Mouse (Mus musculus): ENCODE results near the gene Rad51c. TPM values are rescaled to one million over a fixed set of nuclear protein-coding genes. Genes with fewer than 3 reads are reported as not detected.
"Not testable (repeated sequence)": the region's sequence is repeated elsewhere in the genome, so short reads cannot be mapped to it uniquely, and the experiment has no call there.

Gene Rad51c
- total and polyA plus RNA-seq, 3 experiments, result 1.5 to 1.9 TPM; not detected in 1

GRCm38 (mm10) chr11:87443373-87443883, 38.7 kb upstream of the Rad51c start:
- Histone ChIP-seq H3K36me3 (ENCODE audit: control insufficient read depth in 1 of 2, insufficient read depth in 2 of 2, low read length in 2 of 2) (peaks cover 0 to 16% of the 10 kb centered on the region in 2 experiments; a peak in 2 of 4 replicates), H3K9ac (ENCODE audit: control insufficient read depth, low read depth, low read length, poor library complexity, severe bottlenecking) (no peak overlapping the region), H3K27ac (ENCODE audit: control insufficient read depth, low read depth, low read length) (no peak overlapping the region), H3K4me3 (ENCODE audit: control insufficient read depth in 1 of 2, insufficient read depth in 1 of 2, low read depth in 2 of 2, low read length in 2 of 2) (no peak overlapping the region), H3K27me3 (ENCODE audit: control insufficient read depth in 1 of 2, insufficient read depth in 2 of 2, low read length in 2 of 2) (no peaks in the 10 kb centered on the region), H3K9me3 (replicated peaks; ENCODE audit: insufficient read depth, low read length) (no peaks in the 10 kb centered on the region), H3K4me1 (ENCODE audit: control insufficient read depth in 1 of 2, insufficient read depth in 2 of 2, low read length in 2 of 2) (peaks cover 8 to 20% of the 10 kb centered on the region in 2 experiments), H3K79me2 (ENCODE audit: control insufficient read depth, insufficient read depth, low read length, poor library complexity) (no peaks in the 10 kb centered on the region; the same call in 1 of the 2 replicates)
- TF ChIP-seq USF2 (IDR thresholded peaks at IDR 0.05; ENCODE audit: borderline replicate concordance in 1 of 2, insufficient read depth in 1 of 2, low read depth in 1 of 2, low read length in 2 of 2) (no peak), MAZ (IDR thresholded peaks at IDR 0.05; ENCODE audit: low read depth, low read length) (no peak), MYB (IDR thresholded peaks at IDR 0.05; ENCODE audit: low read depth, low read length) (no peak), JUND (IDR thresholded peaks at IDR 0.05; ENCODE audit: low read depth, low read length) (no peak), TBP (IDR thresholded peaks at IDR 0.05; ENCODE audit: low read depth, low read length) (peak; percentile 83), ETS1 (IDR thresholded peaks at IDR 0.05; ENCODE audit: low read depth, low read length) (no peak), POLR2AphosphoS5 (IDR thresholded peaks at IDR 0.05; ENCODE audit: borderline replicate concordance, low read depth, low read length) (peak; percentile 100), POLR2A (IDR thresholded peaks at IDR 0.05; ENCODE audit: control insufficient read depth in 1 of 2, insufficient read depth in 1 of 2, low read depth in 1 of 2, low read length in 2 of 2, poor library complexity in 1 of 2) (peak; percentile 91 to 97), CHD2 (IDR thresholded peaks at IDR 0.05; ENCODE audit: low read length) (no peak), MAFK (IDR thresholded peaks at IDR 0.05; ENCODE audit: borderline replicate concordance, low read depth, low read length) (no peak), GATA1 (IDR thresholded peaks at IDR 0.05; ENCODE audit: low read depth, low read length) (no peak), MXI1 (IDR thresholded peaks at IDR 0.05; ENCODE audit: low read depth, low read length) (no peak), NELFE (IDR thresholded peaks at IDR 0.05; ENCODE audit: low read depth, low read length) (no peak), NRF1 (IDR thresholded peaks at IDR 0.05; ENCODE audit: insufficient read depth, low read depth, low read length, poor library complexity, severe bottlenecking) (no peak), CTCF (IDR thresholded peaks at IDR 0.05 in 2 of 3, conservative IDR thresholded peaks at IDR 0.05 in 1 of 3; ENCODE audit: control insufficient read depth in 1 of 3, insufficient read depth in 1 of 3, low read depth in 2 of 3, low read length in 3 of 3, poor library complexity in 1 of 3, severe bottlenecking in 1 of 3) (no peak; a peak in 1 of 6 replicates), ZC3H11A (IDR thresholded peaks at IDR 0.05; ENCODE audit: low read depth, low read length) (no peak), HCFC1 (IDR thresholded peaks at IDR 0.05; ENCODE audit: low read depth, low read length) (no peak), MYC (IDR thresholded peaks at IDR 0.05; ENCODE audit: low read depth, low read length) (no peak)
- DNase-seq (ENCODE audit: low read depth, low spot score), result peak; percentile 100

DNA sequence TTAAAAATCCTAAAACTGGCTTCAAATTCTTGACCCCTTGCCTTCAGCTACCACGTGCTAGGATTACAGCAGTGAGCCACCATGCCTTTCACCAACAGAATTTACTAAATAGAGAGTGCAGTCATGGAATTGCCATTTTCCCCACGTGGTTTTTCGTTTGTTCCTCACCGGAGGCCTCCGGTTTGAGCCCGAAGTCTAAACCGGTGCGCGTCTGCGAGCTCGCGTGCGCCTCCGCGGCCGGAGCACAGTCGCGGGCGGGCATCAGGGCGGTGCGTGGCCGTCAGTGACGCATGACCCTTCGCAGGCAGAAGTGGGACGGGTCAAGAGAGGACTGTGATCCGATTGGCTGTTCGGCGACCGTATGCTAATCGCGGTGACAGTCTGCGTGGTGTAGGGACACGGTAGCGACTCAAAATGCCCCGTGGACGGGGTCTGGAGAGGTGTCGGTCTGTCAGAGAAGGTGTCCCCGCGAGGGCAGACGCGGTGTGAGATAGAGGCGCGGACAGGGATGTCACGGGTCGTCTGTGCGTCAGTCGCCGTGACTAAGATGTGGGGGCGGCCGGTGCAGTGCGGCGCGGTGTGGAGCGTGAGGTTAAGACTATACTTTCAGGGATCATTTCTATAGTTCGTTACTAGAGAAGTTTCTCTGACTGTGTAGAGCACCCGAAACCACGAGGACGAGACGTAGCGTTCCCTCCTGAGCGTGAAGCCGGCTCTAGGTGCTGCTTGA, 38.1 kb upstream of the Rad51c start:
- Histone ChIP-seq H3K4me1 (ENCODE audit: control insufficient read depth in 1 of 2, insufficient read depth in 2 of 2, low read length in 2 of 2) (peaks cover 7 to 18% of the 10 kb centered on the region in 2 experiments), H3K4me3 (ENCODE audit: control insufficient read depth in 1 of 2, insufficient read depth in 1 of 2, low read depth in 2 of 2, low read length in 2 of 2) (peak overlapping the region; percentile 36 to 50; a peak in 3 of 4 replicates), H3K36me3 (ENCODE audit: control insufficient read depth in 1 of 2, insufficient read depth in 2 of 2, low read length in 2 of 2) (peaks cover 0 to 15% of the 10 kb centered on the region in 2 experiments; a peak in 2 of 4 replicates), H3K27ac (ENCODE audit: control insufficient read depth, low read depth, low read length) (peak overlapping the region; percentile 95), H3K9ac (ENCODE audit: control insufficient read depth, low read depth, low read length, poor library complexity, severe bottlenecking) (peak overlapping the region; percentile 93)
- TF ChIP-seq POLR2A (IDR thresholded peaks at IDR 0.05; ENCODE audit: control insufficient read depth in 1 of 2, insufficient read depth in 1 of 2, low read depth in 1 of 2, low read length in 2 of 2, poor library complexity in 1 of 2) (peak; percentile 76 to 85; a peak in 3 of 4 replicates), TBP (IDR thresholded peaks at IDR 0.05; ENCODE audit: low read depth, low read length) (peak; percentile 43; the same call in 1 of the 2 replicates)
- not testable (repeated sequence) for H3K27me3 ChIP-seq (ENCODE audit: control insufficient read depth in 1 of 2, insufficient read depth in 2 of 2, low read length in 2 of 2); H3K9me3 ChIP-seq (replicated peaks; ENCODE audit: insufficient read depth, low read length); H3K79me2 ChIP-seq (ENCODE audit: control insufficient read depth, insufficient read depth, low read length, poor library complexity)
- DNase-seq (ENCODE audit: low read depth, low spot score), result peak; percentile 91

Measured in MEL (cell line).